Mouse (Mus musculus) adrenal gland (tissue): ENCODE results near the gene Abraxas2.

Experiments
- intact Hi-C: fragments of 180-260 bp; cut with DNase I; formaldehyde crosslinking; loops from one replicate; pipeline ENCODE4 v1.15.1; 2025

The Abraxas2 gene

DNA sequence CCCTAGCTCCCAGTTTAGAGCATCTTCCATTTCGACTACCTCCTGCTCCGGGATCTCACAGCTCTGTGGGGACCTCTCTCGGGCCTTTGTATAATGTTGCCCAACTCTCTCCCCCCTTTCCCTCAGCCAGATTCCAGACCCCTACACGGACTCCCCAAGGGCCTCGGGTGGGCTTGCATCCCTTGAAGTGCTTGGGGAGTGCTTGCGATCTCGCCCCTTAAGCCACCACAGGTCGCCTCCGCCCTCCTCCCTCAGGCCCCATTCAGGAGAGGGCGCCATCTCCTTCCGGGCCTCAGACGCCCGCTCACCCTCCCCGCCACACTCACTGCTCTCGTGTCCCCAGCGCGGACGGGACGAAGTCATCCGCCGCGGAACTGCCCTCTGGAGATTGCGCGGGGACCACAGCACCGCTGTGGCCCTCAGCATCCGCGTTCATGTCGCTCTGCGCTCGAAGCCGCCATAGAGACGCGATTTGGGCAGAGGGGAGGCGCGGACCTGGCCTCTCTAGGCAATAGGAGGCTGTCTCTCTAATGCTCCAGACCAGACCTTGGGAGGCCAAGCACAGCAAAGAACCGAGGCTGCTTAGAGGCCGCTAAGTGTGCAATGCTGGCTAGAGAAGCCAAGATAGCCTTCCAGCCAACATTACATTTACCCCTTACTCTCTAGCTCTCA is 6.7 kb upstream of the Abraxas2 start, which contains the start of gene Eef1akmt2:
TSS of gene Eef1akmt2 (minus strand) at position 501 of the 672 bp plus-strand sequence.
- intact Hi-C loops: no loop called here

DNA sequence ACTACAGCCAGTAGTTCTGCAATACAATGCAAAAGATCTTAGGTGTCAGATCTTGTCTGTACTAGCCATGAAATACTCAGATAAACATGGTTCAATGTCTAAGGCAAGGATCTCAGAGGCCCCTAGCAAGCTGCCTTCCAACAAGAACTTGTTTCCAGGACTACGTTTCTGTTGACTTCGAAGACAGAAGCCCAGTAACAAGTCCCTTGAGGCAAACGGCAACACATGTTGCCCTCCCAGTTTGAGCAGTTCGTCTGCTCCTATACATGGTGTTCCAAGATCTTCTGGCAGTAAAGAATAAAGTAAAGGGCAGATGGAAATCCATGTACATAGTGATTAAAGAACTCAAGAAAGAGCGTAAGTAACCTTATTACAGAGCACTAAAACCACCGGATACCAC is 5.7 kb upstream of the Abraxas2 start:
- intact Hi-C loops: no loop called here

DNA sequence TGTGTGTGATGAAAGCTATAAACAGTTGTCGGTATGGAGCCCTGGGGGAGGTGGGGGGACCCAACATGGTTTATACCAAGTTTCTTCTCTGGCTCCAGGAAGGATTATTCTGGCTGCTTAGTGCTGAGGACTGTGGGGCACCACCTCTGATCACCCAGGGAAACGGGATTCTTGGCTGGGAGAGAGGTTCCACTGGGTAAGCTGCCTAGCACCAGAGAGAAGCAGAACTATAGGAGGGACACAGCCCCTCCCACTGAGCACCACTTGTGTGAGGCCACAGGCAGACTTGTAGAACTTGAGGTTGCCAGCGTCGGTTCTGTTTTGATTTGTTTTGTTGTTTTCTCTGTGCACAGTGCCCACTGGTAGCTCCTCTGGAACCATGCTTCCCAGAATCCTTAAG is 5.1 kb upstream of the Abraxas2 start:
- intact Hi-C loops: no loop called here

DNA sequence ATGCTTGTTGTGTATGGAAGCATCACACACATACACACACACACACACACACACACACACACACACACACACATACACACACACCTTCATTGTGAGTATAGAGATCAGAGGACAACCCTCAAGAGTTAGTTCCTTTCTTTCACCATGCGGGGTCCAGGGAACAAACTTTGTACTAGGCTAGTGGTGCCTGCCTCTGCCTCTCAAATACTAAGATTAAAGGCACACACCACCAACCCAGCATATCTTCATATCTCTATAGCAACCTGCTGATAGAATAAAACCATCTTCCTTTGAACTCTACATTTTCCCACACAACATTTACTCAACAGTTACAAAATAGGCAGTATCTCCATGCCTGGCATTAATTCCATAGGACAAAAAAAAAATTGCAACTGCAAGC is 2.9 kb upstream of the Abraxas2 start:
- intact Hi-C loops: no loop called here

DNA sequence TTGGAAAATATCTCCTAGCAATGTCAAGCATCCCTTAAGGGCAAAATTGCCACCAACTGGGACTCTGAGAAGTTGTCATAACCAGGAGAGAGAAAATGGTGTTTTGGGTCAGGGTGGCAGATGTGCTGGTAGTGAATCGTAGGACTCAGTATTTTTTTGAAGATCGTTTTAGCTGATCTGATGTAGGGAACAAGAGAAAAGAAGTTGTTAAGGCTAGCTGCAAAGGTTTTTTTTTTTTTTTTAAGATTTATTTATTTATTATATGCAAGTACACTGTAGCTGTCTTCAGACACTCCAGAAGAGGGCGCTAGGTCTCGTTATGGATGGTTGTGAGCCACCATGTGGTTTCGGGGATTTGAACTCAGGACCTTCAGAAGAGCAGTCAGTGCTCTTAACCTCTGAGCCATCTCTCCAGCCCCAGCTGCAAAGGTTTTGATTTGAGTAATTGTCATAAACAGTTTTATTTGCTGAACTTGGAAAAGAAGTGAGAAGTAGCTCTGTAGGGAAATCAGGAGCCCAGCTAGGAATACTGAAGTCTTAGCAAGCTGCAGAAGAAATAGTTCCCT is 899 bp upstream of the Abraxas2 start:
- intact Hi-C loops: no loop called here

DNA sequence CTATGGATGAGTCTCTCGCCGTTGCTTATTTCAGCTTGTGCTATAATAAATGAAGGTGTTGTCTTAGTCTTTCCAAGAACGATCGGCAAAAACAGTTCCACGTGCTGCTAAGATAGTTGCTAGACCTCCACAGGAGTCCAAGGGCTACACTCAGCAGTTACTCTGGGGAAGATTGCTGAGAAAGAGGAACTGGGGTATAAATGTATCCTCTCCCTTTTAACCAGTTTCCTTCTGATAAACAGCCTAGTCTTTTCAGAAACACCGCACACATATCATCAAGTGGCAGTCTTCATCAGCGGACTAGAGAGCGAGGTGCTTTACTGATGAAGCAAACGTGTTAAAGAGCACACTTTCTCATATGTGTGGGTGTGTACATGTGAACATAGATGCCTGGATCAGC is 7.3 kb downstream of the Abraxas2 start:
- intact Hi-C loops: no loop called here

DNA sequence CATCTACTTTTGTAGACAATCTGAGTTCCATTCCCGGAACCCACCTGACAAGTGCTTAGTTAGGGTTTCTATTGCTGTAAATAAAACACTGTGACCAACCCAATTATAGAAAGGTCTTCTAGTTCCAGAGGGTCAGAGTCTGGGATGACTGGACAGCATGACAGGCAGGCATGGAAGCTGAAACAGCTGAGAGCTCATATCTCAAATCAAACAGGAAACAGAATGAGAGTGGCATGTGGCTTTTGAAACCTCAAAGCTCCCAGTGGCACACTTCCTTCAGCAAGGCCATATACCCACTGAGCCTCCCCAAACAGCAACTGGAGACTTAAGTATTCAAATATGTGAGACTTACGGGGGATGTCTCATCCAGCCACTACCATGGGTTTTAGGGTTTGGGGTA is 14.0 kb downstream of the Abraxas2 start:
- intact Hi-C loops: no loop called here

DNA sequence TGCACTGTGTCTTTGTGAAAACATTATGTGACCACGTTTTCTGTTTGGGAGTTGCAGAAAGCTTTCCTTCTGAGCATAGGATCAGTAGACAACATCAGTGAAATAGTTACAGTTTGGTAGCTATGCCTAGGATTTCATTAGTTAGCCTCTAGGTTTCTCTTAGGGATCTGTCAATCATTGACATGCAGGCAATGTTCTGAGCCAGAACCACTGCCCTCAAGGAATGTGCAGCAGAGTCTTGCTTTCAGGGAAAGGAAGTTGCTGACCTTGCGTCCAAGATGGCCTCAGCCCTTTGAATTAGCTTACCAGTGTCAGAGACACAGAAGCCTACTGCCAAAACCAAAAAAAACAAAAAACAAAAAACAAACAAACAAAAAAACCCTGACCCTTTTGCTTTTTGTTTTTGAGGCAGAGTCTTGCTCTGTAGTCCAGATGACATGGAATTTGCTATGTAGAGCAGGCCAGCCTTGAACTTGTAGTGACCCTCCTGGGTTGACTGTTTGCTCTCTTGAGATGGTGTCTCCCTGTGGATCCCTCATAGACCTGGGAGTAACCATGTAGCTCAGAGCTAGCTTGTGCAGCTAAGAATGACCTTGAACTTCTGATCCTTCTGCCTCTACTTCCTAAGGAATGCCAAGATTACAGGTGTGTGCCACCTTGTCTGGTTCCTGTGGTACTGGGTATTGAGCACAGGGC is 16.5 kb downstream of the Abraxas2 start:
- intact Hi-C loops: no loop called here

DNA sequence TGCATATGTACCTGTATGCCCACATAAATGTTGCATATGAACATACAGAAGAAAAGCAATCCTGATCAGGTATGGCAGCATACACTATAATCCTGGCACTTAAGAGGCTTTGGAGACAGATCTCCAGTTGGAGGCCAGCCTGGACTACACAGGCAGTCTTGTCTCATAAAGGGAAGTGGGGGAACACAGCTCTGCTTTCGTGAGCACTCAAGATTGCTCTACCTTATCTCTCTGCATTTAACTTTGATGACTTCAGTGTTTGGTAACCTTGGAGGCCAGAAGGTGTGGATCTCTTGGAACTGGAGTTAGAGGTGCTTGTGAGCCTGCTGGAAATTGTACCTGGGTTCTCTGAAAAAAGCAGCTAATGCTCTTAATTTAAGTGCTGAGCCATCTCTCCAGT is 21.3 kb downstream of the Abraxas2 start:
- intact Hi-C loops: no loop called here

DNA sequence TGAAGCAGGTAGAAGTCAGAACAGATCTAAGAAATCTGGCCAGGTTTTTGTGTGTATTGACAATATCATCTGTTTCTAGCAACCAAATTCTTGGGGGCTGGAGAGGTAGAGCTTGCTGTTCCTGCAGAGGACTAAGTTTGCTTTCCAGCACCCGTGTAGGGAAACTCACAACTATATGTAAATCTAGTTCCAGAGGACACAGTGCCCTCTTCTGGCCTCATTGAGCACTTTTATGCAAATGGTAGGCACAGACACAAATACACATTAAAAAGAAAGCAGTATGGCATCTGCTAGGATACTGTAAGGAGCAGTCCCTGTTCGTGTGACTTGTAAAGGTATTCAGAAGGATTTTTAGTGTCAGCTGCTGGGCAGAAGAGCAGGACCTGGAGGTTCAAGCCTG is 23.3 kb downstream of the Abraxas2 start:
- intact Hi-C loops: no loop called here

DNA sequence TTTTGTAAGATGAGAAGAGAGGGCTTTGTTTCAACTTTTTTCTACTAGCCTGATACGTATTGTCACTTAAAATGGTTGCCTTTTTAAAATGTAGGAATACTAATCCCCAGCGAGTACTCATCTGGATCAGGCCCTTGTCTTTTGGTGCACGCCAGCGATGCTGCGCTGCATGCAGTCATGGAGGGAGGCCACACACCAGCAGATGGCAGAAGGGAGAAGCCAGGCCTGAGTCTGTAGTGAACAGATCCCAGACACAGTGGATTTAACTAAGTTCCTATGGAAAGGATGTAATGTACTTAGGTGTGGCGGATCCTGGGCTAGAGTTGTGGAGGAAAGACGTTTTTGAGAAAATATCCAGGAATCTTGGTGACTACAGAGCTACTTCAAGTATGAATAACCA is 25.0 kb downstream of the Abraxas2 start:
- intact Hi-C loops: no loop called here

DNA sequence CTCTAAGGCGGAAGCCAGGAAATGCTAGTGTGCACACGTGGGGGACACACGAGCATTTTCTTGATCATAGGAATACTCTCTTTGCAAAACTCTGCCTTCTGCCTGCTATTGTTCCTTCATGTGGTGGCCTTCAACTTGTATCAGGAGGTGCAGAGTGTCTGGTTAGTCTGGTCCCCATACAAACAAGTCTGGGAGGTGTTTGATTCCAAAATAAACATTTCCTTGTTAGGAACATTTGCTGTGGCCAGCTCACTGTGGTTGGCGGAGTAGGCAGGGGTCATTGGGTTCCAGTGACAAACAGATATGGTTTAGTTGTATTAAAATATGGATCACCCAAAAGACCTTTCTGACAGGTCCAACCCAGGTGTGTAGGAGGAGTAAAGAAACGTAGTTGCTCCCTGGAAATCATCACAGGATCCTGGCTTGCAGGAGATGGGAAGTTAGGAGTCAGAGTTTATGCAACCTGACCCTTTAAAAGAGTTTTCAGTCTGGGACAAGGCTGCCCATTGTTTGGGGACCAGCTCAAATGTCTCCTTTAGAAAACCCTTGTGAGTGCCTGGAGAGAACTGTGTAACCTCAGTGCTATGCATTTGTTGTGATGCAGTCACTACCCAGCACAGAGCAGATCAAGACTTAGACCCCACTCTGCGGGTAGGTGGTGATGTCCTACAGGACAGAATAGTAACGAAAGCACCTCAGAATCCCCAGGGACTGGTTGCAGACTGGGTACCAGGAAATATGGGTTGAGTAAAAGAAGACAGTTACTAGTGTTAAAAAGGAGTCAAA is 28.2 kb downstream of the Abraxas2 start:
- intact Hi-C loops: no loop called here

DNA sequence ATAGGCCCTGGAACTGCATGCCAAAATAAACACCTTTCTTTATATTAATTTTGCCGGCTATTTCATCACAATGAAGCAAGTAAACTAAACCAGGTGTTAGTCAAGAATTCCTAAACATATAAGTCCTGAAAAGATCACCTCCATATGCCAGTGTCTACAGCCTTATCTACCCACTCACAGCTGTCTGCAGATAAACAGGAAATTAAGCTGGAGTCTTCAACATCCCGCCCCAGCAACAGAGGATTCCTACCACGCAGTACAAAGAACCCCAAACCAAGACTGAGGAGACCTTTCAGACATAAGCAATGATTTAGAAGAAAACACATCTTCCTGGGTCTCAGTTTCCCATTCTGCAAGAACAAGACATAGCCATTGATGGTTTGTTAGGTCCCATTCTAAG is 29.0 kb downstream of the Abraxas2 start:
- intact Hi-C loops: no loop called here

DNA sequence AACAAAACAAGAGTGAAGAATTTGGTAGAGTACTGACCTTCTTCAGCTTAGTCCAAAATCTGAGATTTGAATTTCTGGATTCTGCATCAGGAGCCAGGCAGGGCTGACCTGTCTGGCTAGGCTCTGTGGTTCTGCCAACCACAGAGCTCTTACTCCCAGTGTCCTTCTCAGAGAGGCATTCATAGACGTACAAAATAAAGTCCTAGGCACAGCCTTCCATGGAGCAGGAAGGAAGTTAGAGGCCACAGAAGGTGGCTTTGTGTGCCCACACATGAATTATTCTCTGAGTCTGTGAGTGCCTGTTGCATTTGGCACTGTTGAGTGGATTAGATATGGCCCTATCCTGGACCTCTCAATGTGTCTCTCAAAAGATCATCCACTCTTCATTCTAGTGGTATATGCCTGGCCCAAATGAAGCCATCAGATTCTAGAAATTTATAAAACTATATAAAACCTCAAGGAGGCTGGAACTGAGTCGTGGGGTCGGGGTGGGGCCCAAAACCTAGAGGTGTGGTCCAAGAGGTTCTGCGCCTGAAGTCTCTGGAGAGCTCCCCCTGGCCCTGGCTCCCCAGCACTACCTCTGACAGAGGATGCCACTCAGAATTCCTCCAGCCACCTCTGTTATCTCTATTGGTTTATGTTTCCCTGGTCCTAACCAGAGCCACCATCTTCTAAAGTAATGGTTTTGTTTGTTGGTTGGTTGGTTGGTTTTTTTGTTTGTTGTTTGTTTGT is 29.7 kb downstream of the Abraxas2 start:
- intact Hi-C loops: no loop called here

DNA sequence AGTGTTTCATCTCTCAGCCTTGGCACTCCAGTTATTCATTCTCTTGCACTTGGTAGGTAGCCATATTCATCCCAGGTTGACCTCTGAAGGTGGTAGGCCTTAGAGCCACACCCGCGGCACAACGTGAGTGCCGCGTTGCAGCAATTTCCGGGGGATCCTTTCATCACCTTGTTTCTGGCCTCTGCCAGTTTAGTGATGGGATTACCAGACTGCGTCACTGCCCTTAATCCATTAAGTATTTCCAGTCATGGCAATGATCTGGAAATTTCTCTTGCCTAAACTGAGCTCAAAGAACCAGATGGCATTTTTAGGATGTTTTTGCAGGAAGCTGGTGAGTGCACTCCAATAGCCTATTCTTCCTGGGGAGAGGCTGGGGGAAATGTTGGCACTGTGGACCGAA is 30.7 kb downstream of the Abraxas2 start:
- intact Hi-C loops: no loop called here

DNA sequence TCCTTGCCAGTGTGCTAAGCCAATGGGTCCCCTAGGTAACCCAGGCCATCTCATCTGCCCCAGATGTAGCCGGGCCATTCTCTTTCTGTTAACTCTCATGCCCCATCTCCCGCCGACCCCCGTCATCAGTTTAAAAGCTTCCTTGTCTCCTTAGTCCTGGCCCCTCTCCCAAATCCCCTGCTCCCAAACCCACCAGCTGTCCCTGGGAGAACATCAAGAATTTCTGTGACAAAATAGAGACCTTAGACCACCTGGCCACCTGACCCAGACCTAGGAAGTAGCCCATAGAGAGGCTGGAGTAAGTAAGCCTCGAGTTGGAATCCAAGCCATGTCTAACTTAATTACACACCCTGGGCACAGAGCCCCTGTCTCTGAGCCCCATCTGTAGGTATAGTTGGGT is 31.2 kb downstream of the Abraxas2 start:
- intact Hi-C loops: no loop called here

DNA sequence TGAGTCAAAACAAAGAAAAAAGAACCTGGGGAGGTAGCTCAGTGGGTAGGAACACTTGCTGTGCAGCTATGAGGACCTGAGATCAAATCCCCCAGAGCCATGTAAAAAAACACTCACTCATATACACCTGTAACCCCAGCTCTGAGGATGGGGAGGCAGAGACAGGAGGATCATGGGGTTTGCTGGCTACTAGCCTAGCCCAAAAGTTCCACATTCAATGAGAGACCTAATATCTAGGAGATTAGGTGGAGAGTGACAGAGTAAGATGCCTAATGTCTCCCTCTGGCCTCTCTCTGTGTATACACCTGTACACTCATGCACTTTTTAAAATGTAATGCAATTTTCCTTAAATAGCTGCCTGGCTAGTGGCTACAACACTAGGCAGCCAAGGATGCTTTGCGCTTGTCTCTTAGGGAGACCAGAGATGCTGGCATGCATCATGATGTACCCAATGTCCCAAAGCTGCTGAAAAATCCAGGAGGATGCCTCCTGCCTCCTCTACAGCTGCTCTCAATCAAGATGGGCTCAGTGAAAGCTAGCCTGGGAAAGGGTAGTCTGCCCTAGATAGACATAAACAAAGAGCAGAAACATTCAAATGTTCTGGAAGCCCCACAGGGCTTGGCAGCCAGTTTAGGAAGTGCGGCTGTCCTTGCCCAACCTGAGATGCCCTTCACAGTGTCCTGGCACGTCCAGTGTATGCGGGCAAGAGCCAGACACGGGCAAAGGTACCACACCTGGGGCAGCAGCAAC is 32.7 kb downstream of the Abraxas2 start:
- intact Hi-C loops: no loop called here

DNA sequence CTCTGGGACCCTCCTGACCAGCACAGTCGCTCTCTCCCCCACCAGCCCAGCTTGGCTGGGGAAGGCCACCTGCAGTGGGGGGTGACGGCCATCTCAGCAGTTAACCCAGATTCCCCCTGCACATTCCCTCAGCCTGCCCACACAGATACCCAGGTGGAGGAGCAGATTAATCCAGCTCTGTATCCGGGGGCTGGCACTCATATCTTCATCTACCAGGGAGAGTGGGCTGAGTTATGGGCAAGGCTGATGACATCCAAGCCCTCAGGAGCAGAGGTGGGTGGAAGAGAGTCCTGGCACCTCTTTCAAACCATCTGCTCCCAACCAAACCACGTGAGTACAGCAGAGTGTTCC is 33.3 kb downstream of the Abraxas2 start:
- intact Hi-C loops: no loop called here

DNA sequence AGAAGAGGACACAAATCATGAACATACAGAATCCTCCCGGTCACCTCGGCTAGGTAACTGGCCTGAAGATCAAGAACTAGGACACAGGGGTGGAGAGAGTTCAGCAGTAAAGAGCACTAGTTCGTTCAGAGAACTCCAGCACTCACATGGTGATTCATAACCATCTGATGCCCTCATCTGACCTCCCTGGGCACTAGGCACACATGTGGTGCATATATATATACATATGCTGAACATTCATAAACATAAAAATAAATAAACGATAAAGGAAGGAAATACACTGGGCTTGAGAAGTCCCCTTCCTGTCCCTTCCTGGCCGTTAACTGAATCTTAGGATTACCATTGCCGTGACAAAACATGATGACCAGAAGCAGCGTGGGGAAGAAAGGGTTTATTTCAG is 33.8 kb downstream of the Abraxas2 start:
- intact Hi-C loops: no loop called here

DNA sequence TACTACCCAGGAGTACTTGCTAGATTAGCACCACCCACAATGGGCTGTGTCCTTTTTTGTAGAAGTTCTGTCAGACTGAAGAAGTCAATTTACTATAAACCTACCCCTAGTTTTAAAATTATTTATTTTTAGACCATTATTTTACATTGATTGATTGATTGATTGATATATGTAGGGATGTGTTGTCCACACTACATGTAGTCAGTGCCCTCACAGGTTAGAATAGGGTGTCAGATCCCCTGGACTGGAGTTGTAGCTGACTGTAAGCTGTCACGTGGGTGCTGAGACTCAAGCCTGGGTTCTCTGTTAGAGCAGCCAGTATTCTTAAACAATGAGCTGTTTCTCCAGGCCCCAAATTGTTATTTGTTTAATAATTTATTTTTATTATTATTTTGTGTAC is 34.3 kb downstream of the Abraxas2 start:
- intact Hi-C loops: no loop called here
